Mouse (Mus musculus) inflammation-experienced regulatory T-cells (primary cell): ENCODE measurements around the gene Gm10230. TPM values are rescaled to one million over a fixed set of nuclear protein-coding genes. Genes with fewer than 3 reads are reported as not detected.

Source experiments
- polyA plus RNA-seq, 2 experiments: library from polyadenylated mRNA; unstranded; fragments of 100-300 nt; shearing (Covaris generic); gene quantifications; one replicate each; pipeline ENCODE4 v1.2.1; 2017

Gm10230 gene
- not detected for polyA plus RNA-seq

GRCm38 (mm10) chrX:27494782-27495181 lies at the start of gene Gm10230:
Gm10230 (minus strand) TSS chrX:27494882.

